Mouse (Mus musculus): Measurements from ENCODE around the gene Ccdc124. TPM values are rescaled to one million over a fixed set of nuclear protein-coding genes. Genes with fewer than 3 reads are reported as not detected.

The Ccdc124 gene
- 49.2 TPM for polyA plus RNA-seq (2014; fragmentation: Illumina TruSeq; extraction: RNeasy Lipid Tissue Mini Kit (QIAGEN cat#74804); ENCODE audit: insufficient read depth, low read depth, low replicate concordance)

DNA sequence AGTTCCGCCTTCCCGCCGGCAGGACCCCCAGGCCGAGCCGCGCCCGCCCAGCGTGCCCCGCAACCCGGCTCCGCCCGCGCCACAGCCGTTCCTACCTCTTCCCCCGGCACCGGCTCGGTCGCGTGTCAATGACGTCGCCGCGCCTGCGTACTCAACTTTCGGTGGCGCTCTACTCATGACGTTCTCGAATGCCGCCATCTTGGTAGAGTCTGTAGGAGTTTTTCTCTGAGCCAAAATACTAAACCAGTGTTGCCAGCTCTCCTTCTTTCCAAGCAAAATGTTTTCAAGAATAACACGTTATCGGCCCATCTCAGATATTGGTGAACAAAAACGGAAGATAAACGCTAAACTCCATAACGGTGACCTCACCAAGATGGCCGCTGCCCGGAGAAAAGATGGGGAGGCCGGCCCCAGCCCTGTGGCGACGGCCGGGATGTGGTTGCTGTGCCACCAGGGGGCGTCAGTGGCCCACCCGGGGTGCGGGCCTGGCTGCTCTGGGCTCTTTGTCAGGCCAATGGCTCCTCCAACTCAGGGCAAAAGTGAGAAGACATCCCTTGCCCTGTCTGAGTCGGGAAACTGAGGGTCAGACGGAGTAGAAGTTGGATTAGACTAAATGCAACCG is at the start of gene Ccdc124:
TSS of gene Ccdc124 (minus strand) at position 572 of the 622 bp plus-strand sequence.

DNA sequence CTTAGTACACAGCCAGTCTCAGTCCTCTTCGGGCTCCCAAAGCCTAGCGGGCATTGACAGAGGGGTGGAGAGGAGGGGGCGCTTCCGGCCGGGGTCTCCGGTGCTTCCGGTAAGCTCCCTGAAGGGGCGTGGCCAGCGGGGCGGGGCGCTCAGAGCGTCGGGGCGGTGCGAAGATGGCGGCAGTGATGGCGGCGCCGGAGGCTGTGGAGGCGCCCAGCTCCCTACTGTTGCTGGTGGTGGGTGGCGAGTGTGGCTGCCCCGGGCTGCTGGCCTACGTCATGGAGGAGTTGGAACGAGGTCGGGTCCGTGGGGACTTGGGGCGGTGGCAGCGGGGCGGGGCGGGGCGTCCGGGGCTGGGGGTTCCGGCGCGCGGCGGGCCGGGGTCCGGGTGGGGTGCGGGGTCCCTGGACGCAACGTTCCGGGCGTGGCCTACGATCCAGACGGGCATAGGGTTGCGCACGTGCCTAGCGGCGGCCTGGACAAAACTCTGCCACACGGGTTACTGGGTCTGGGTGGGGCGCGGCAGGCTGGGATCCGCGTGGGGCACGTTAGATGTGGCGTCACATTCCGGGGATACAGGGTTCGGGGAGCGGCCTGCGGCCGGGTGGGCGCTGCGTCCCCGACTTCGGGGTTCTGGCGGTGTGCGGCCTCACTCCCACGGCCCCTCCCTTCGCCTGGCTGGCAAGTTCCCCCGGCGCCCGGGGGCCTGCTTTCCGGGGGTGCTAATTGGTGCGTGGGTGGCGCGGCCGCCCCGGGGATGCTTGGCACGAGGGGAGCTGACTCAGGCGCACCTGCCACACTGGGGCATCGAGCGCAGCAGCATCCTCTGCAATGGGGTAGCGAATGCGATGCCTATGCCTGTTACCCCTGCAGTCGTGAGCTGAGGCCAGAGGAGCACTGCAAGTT is 32.3 kb upstream of the Ccdc124 start, which contains the start of gene Map1s:
TSS of gene Map1s (plus strand) at position 102 of the 906 bp plus-strand sequence.

DNA sequence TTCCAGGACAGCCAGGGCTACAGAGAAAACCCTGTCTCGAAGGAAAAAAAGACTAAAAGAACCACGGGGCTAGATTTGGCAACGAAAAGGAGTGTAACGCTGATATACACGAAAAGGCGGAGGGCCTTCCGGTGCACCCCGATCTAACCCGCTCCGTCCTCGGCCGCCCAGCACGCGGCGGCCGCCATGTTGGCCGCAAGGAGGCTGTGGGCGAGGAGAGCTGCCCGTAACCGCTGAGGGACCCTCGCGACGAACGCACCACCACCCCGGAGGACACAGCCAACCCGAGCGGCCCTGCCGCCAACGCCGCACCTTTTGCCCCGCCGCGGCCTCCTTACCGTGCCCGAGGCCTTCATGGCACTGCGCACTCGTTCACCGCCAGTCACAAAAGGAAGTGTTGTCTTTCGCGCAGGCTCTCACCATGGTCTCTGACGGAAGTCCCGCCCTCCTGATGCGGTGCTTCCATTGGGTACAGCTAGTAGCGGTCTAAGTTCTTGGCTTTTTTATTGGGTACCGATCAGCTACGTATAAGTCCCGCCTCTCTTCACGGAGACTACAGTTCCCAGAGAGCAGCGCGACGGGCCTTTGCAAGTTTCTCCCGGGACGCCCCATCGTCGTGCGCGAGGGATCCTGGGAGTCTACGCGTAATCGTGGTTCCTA is 23.4 kb upstream of the Ccdc124 start, which contains the start of gene Rpl18a:
TSS of gene Rpl18a (minus strand) at position 392 of the 660 bp plus-strand sequence.

DNA sequence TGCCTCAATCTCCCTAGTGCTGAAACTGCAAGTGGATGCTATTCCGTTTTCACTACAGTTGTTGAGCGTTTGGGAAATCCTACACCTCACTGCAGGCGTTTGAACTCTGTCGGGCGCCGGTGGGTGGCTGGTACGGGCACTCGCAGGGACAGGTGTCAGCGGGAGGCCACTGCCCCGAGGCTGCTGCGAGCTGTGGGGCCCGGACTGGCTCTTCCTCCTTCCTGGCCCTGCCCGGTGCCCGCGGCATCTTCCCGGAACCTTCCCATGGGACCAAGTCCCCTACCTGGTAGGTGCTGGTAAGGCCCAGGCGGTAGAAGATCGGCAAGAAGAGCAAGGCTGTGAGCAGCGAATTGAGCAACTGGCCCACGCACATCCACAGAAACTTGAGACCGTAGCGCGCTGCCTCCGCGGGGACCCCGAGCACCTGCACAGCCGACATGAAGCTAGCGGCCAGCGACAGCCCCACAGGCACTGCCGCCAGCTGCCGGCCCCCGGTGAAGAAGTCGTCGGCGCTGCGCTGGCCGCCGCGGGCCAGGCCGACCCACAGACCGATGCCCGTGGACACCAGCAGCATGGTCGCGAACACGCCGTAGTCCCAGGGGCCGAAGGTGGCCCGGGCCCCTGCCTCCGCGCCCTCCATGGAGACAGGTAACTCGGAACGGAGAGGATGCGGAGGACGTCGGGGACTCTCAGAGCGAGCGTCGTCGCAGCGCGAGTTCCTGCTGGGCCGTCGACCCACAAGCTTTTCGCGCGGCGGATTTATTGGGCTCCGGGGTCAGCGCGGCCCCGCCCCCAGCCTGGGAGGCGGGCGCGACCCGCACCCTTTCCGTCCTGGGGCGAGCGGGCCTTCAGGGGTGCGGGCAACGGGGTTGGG is 18.5 kb upstream of the Ccdc124 start, which contains the start of gene Slc5a5:
TSS of gene Slc5a5 (minus strand) at position 736 of the 874 bp plus-strand sequence.

DNA sequence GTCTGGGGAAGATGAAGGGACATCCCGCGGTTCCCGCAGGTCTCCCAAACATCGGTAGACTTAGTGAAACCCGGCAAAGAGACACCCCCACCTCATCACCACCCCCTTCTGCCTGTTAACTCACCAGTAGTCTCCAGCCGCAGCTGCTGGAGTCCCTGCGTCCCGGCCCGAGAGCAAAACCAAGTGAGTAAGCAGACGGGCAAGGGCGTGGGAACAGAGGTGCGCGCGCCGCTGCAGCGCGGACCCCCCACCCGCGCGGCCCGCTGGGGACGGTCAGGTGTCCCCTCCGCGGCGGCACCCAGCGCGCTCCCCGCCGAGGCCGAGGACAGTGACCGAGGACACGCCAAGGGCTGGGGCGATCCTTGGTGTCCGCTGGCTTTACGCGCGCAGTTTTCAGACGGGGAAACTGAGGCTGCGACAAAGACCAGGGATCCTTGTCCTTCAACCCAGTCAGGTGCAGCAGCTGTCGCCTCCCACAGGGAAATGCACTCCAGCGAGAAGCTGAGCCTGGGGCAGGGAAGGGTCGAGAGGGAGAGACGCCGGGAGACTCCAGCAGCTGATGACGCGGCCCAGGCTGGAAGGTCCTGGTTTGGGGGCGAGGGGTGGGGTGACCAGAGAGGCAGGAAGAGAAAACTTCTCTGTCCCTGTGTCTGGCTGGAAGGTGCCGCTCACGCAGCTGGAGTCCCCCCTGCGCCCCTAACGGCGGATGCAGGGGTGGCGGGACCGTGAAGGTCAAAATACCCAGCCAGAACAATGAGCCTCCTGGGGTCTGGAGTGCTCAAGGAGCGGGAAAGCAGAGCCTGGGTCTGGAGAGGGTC is 10.7 kb downstream of the Ccdc124 start, which contains the start of gene Kcnn1:
TSS of gene Kcnn1 (minus strand) at position 435 of the 818 bp plus-strand sequence.

DNA sequence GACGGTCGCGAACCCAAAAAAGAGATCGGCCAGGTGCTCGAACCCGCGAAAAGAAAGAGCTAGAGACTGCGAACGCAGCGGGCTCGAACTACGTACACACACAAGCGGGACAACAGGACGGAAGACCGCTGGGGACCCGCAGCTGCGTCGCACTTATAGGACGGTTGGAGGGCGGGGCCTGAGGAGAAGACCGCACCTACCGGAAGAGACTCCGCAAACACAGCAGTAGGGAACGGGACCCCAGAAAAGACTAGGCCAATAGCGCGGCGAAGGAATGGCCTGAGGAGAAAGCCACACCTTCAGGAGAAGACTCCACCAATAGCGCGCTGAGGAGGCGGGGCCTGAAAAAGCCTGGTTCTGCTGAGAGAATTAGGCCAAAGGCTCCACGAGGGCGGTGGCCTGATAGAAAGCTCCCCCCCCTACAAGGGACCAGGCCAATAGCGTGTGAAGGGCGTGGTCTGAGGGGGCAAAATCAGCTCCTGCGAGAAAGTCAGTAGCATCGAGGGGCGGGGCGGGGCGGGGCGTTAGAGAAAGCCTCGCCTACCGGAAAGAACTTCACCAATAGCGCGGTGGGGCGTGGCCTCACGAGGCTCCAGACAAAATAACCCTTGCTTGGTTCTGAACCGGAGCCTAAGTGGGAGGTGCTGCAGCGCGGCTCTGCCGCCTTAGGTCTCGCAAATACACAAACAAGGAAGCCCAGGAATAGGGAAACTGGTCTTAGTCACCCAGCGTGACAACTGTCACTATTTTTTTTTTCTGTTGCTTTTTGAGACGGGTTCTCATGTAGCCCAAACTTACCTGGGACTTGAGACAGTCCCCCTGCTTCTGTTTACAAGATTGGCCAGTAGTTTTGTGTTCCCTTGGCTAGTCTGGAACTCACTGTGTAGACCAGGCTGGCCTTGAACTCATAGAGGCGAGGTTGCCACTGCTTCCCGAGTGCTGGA is 34.1 kb downstream of the Ccdc124 start, which contains the start of gene Arrdc2:
TSS of gene Arrdc2 (minus strand) at position 313 of the 944 bp plus-strand sequence.

Other genes with a start within 250 kb of the Ccdc124 start
- gene Gdf15, start 241.5 kb downstream of the Ccdc124 start, polyA plus RNA-seq (2014; fragmentation: Illumina TruSeq; extraction: RNeasy Lipid Tissue Mini Kit (QIAGEN cat#74804); ENCODE audit: insufficient read depth, low read depth, low replicate concordance) = 1.6 TPM
- 17.7 TPM for gene Pgpep1, start 213.5 kb downstream of the Ccdc124 start, polyA plus RNA-seq (2014; fragmentation: Illumina TruSeq; extraction: RNeasy Lipid Tissue Mini Kit (QIAGEN cat#74804); ENCODE audit: insufficient read depth, low read depth, low replicate concordance)
- gene Lsm4, start 200.7 kb downstream of the Ccdc124 start, polyA plus RNA-seq (2014; fragmentation: Illumina TruSeq; extraction: RNeasy Lipid Tissue Mini Kit (QIAGEN cat#74804); ENCODE audit: insufficient read depth, low read depth, low replicate concordance) = 81.6 TPM
- 145 TPM for gene Jund, start 175.0 kb downstream of the Ccdc124 start, polyA plus RNA-seq (2014; fragmentation: Illumina TruSeq; extraction: RNeasy Lipid Tissue Mini Kit (QIAGEN cat#74804); ENCODE audit: insufficient read depth, low read depth, low replicate concordance)
- not detected for gene Iqcn, start 170.5 kb downstream of the Ccdc124 start, polyA plus RNA-seq (2014; fragmentation: Illumina TruSeq; extraction: RNeasy Lipid Tissue Mini Kit (QIAGEN cat#74804); ENCODE audit: insufficient read depth, low read depth, low replicate concordance)
- gene Gm3336, start 155.4 kb downstream of the Ccdc124 start, polyA plus RNA-seq (2014; fragmentation: Illumina TruSeq; extraction: RNeasy Lipid Tissue Mini Kit (QIAGEN cat#74804); ENCODE audit: insufficient read depth, low read depth, low replicate concordance) = 0.66 TPM
- gene Pde4c, start 150.2 kb downstream of the Ccdc124 start, polyA plus RNA-seq (2014; fragmentation: Illumina TruSeq; extraction: RNeasy Lipid Tissue Mini Kit (QIAGEN cat#74804); ENCODE audit: insufficient read depth, low read depth, low replicate concordance) = 1.1 TPM
- gene Rab3a, start 119.3 kb downstream of the Ccdc124 start, polyA plus RNA-seq (2014; fragmentation: Illumina TruSeq; extraction: RNeasy Lipid Tissue Mini Kit (QIAGEN cat#74804); ENCODE audit: insufficient read depth, low read depth, low replicate concordance) = 18.7 TPM
- 36.9 TPM for gene Mpv17l2, start 113.0 kb downstream of the Ccdc124 start, polyA plus RNA-seq (2014; fragmentation: Illumina TruSeq; extraction: RNeasy Lipid Tissue Mini Kit (QIAGEN cat#74804); ENCODE audit: insufficient read depth, low read depth, low replicate concordance)
- gene Pik3r2, start 97.2 kb downstream of the Ccdc124 start, polyA plus RNA-seq (2014; fragmentation: Illumina TruSeq; extraction: RNeasy Lipid Tissue Mini Kit (QIAGEN cat#74804); ENCODE audit: insufficient read depth, low read depth, low replicate concordance) = 14.8 TPM
- 9.9 TPM for gene Mast3, start 68.9 kb downstream of the Ccdc124 start, polyA plus RNA-seq (2014; fragmentation: Illumina TruSeq; extraction: RNeasy Lipid Tissue Mini Kit (QIAGEN cat#74804); ENCODE audit: insufficient read depth, low read depth, low replicate concordance)
- gene Il12rb1, start 65.5 kb downstream of the Ccdc124 start, polyA plus RNA-seq (2014; fragmentation: Illumina TruSeq; extraction: RNeasy Lipid Tissue Mini Kit (QIAGEN cat#74804); ENCODE audit: insufficient read depth, low read depth, low replicate concordance) = 0.71 TPM
- gene Arrdc2, start 34.2 kb downstream of the Ccdc124 start, polyA plus RNA-seq (2014; fragmentation: Illumina TruSeq; extraction: RNeasy Lipid Tissue Mini Kit (QIAGEN cat#74804); ENCODE audit: insufficient read depth, low read depth, low replicate concordance) = 10.2 TPM
- gene Kcnn1, start 10.7 kb downstream of the Ccdc124 start, polyA plus RNA-seq (2014; fragmentation: Illumina TruSeq; extraction: RNeasy Lipid Tissue Mini Kit (QIAGEN cat#74804); ENCODE audit: insufficient read depth, low read depth, low replicate concordance) = 1.1 TPM
- gene Slc5a5, start 18.8 kb upstream of the Ccdc124 start, polyA plus RNA-seq (2014; fragmentation: Illumina TruSeq; extraction: RNeasy Lipid Tissue Mini Kit (QIAGEN cat#74804); ENCODE audit: insufficient read depth, low read depth, low replicate concordance) = 0.24 TPM
- gene Rpl18a, start 23.5 kb upstream of the Ccdc124 start, polyA plus RNA-seq (2014; fragmentation: Illumina TruSeq; extraction: RNeasy Lipid Tissue Mini Kit (QIAGEN cat#74804); ENCODE audit: insufficient read depth, low read depth, low replicate concordance) = 2,851 TPM
- 9.3 TPM for gene Map1s, start 32.0 kb upstream of the Ccdc124 start, polyA plus RNA-seq (2014; fragmentation: Illumina TruSeq; extraction: RNeasy Lipid Tissue Mini Kit (QIAGEN cat#74804); ENCODE audit: insufficient read depth, low read depth, low replicate concordance)

All from lung, adult 10 weeks (tissue).